Mouse (Mus musculus) adrenal gland, postnatal 36 days (tissue): ENCODE measurements around the gene Plcb2. TPM values are rescaled to one million over a fixed set of nuclear protein-coding genes. Genes with fewer than 3 reads are reported as not detected.
A peak's percentile ranks its signal among the peaks of the same experiment; 100 is the strongest.

Experiments used
- DNase-seq, 2 experiments: peaks; one replicate each; pipeline ENCODE4 v3.0.0; 2021; ENCODE audit warnings: mixed read lengths in 1 of 2
- total RNA-seq, 2 experiments: library from RNA; stranded (reverse); gene quantifications; 2 replicates each; pipeline ENCODE4 v1.2.3; 2021

Plcb2 gene
- total RNA-seq, 2 experiments from 2014 or later: 1.4 to 1.7 TPM

GRCm38 (mm10) chr2:118751896-118752791 lies 23.9 kb upstream of the Plcb2 start:
- DNase-seq: no peak

- DNase-seq: no peak
Observed at GRCm38 (mm10) chr2:118750476-118750875, 22.2 kb upstream of the Plcb2 start.

GRCm38 (mm10) chr2:118749341-118749884 lies 21.2 kb upstream of the Plcb2 start:
- no peak for DNase-seq

- peak in 1 of 2 experiments; percentile 62 for DNase-seq
Observed at GRCm38 (mm10) chr2:118747301-118747960, 19.2 kb upstream of the Plcb2 start.

GRCm38 (mm10) chr2:118745915-118746901 lies 18.0 kb upstream of the Plcb2 start:
- DNase-seq: peak; percentile 42 to 54

GRCm38 (mm10) chr2:118745232-118745884 lies 17.1 kb upstream of the Plcb2 start, which contains the start of gene Inafm2:
Inafm2 (plus strand) TSS chr2:118745758.
- DNase-seq: peak; percentile 96 to 97

GRCm38 (mm10) chr2:118744621-118745020 lies 16.4 kb upstream of the Plcb2 start:
- no peak for DNase-seq

- DNase-seq: peak in 1 of 2 experiments; percentile 58
Observed at GRCm38 (mm10) chr2:118743261-118743943, 15.2 kb upstream of the Plcb2 start.

GRCm38 (mm10) chr2:118741183-118741582 lies 12.9 kb upstream of the Plcb2 start:
- no peak for DNase-seq

GRCm38 (mm10) chr2:118740341-118740740 lies 12.1 kb upstream of the Plcb2 start:
- no peak for DNase-seq

- no peak for DNase-seq
Observed at GRCm38 (mm10) chr2:118733341-118733740, 5.1 kb upstream of the Plcb2 start.

- DNase-seq: no peak
Observed at GRCm38 (mm10) chr2:118731981-118732380, 3.7 kb upstream of the Plcb2 start.

GRCm38 (mm10) chr2:118730622-118730915 lies 2.3 kb upstream of the Plcb2 start:
- peak; percentile 87 to 91 for DNase-seq

GRCm38 (mm10) chr2:118729816-118730621 lies 1.8 kb upstream of the Plcb2 start:
- DNase-seq: no peak

- no peak for DNase-seq
Observed at GRCm38 (mm10) chr2:118729194-118729593, 956 bp upstream of the Plcb2 start.

GRCm38 (mm10) chr2:118727911-118728310 lies 327 bp downstream of the Plcb2 start:
- no peak for DNase-seq

GRCm38 (mm10) chr2:118726873-118727272 lies 1.4 kb downstream of the Plcb2 start:
- DNase-seq: no peak

GRCm38 (mm10) chr2:118725511-118725910 lies 2.7 kb downstream of the Plcb2 start:
- peak; percentile 72 to 74 for DNase-seq

- no peak for DNase-seq
Observed at GRCm38 (mm10) chr2:118723693-118724486, 4.3 kb downstream of the Plcb2 start.
